Mouse (Mus musculus): ENCODE measurements around the gene Dgkz. TPM values are rescaled to one million over a fixed set of nuclear protein-coding genes. Genes with fewer than 3 reads are reported as not detected.
A peak's percentile ranks its signal among the peaks of the same experiment; 100 is the strongest.

Gene Dgkz
- polyA plus RNA-seq, 1 experiment from 2014 or later: 32.2 TPM

DNA sequence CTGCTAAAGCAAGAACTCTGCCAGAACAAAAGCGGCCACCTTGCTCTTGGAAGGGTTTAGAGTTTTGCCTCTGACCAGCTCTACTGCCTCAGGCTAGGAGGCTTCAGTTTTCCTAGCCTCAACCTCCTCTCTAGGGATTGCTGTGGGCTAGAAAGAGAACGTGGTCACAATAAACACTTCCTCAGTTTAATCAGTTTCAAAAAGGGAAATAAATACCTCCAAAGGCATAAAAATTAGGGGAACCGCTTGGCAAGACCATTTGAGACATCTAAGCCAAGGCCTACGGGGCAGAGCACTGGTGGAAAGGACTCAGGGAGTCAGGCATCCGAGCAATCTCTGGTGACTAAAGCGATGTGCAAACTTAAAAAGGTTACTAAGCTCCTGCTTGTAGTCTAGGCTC, 19.8 kb downstream of the Dgkz start:
- Histone ChIP-seq H3K27ac (no peak overlapping the region), H3K27me3 (replicated peaks) (no peaks in the 10 kb centered on the region), H3K36me3 (replicated peaks) (no peaks in the 10 kb centered on the region), H3K4me2 (no peak overlapping the region), H3K4me1 (peaks cover 12% of the 10 kb centered on the region), H3K9ac (no peak overlapping the region), H3K9me3 (no peaks in the 10 kb centered on the region), H3K4me3 (no peak overlapping the region)
- WGBS: 86% methylated on average over 6 of the region's 6 CpGs
- ATAC-seq (replicated peaks): no peak

DNA sequence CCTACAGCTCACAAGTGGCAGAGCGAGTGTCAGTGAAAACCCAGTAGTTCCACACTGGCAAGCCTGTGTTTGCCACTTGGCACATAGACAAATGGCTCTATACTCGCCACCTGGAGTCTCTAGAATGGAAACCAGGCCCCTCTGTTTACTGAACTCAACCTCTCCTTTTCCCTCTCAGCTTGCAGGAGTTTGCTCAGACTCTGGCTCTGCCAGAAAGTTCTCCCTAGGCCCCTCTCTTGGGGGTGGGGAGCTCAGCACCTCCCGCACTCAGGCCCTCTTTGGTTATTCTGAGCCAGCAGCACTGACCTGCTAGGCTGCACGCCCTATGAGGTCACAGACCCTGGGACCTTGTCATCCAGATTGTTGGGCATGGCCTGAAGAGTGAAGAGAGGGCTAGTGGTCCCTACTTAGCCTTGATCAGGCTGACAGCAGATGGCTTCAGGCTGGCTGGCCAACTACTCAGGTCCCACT, 20.5 kb downstream of the Dgkz start:
- no peaks in the 10 kb centered on the region for H3K27me3 ChIP-seq (replicated peaks)
- no peak overlapping the region for H3K27ac ChIP-seq
- no peak overlapping the region for H3K4me2 ChIP-seq
- H3K4me1 ChIP-seq: peaks cover 18% of the 10 kb centered on the region
- no peaks in the 10 kb centered on the region for H3K36me3 ChIP-seq (replicated peaks)
- no peak overlapping the region for H3K4me3 ChIP-seq
- no peak overlapping the region for H3K9ac ChIP-seq
- no peaks in the 10 kb centered on the region for H3K9me3 ChIP-seq
- WGBS: 85% methylated on average over 4 of the region's 4 CpGs
- ATAC-seq (replicated peaks): no peak

GRCm38 (mm10) chr2:91953825-91954224, 21.8 kb downstream of the Dgkz start:
- Histone ChIP-seq H3K4me2 (no peak overlapping the region), H3K27me3 (replicated peaks) (no peaks in the 10 kb centered on the region), H3K27ac (no peak overlapping the region), H3K9ac (no peak overlapping the region), H3K36me3 (replicated peaks) (no peaks in the 10 kb centered on the region), H3K4me1 (peaks cover 31% of the 10 kb centered on the region), H3K9me3 (no peaks in the 10 kb centered on the region), H3K4me3 (no peak overlapping the region)
- ATAC-seq (replicated peaks): no peak
- WGBS: 26% methylated on average over 5 of the region's 5 CpGs

DNA sequence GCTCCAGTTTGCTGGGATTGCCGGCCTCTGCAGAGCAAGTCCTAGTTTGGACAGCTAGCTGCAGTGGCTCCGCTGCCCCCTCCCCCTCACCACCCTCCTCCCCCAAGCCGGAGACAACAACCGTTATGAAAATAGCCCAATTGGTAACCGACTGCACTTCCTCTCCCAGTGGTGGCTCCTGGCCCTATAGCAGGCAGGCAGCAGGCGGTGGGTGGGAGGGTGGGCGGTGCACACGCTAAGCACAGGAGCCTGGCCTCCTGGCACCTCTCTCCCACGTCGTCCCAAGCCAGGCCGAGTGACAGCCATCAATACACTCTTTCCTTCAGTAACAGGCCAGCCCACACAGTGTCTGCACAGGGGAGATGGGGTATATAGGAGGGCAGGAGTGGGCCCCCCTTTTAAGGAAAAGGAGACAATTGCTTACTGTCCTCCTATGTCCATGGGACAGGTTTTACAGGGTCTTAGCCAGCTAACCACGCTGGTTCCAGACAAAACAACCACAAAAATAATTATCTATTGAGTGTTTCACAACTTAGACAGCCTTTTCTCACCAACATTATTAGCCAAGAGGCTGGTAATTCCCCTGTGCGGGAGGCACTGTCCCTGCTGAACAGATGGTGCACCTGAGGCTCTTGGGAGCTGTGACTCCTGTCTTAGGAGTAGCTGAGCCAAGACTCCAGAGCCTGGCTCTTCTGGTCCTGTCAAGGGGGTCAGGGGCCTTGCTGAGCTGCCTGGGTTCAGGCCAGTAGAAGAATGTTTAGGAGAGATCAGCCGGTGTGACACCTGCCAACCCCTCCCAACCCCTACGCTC, 25.2 kb downstream of the Dgkz start:
- WGBS: 20% methylated on average over 15 of the region's 15 CpGs
- no peaks in the 10 kb centered on the region for H3K36me3 ChIP-seq (replicated peaks)
- peaks cover 35% of the 10 kb centered on the region for H3K4me1 ChIP-seq
- H3K9me3 ChIP-seq: no peaks in the 10 kb centered on the region
- H3K4me3 ChIP-seq: no peak overlapping the region
- H3K27ac ChIP-seq: peak overlapping the region; percentile 62
- ATAC-seq (replicated peaks): peak; percentile 32; the same call in 1 of the 2 replicates
- no peaks in the 10 kb centered on the region for H3K27me3 ChIP-seq (replicated peaks)
- peak overlapping the region; percentile 21 for H3K4me2 ChIP-seq
- H3K9ac ChIP-seq: no peak overlapping the region

- peak overlapping the region; percentile 21 for H3K4me2 ChIP-seq
- WGBS: 67% methylated on average over 16 of the region's 17 CpGs
- no peak overlapping the region for H3K9ac ChIP-seq
- H3K4me1 ChIP-seq: peaks cover 36% of the 10 kb centered on the region
- H3K9me3 ChIP-seq: no peaks in the 10 kb centered on the region
- 0 out of 2 replicates have a peak, but pooled peaks cover 2% of the 10 kb centered on the region for H3K27me3 ChIP-seq (replicated peaks)
- H3K36me3 ChIP-seq (replicated peaks): no peaks in the 10 kb centered on the region
- H3K4me3 ChIP-seq: no peak overlapping the region
- peak; percentile 32 for ATAC-seq (replicated peaks)
- peak overlapping the region; percentile 62 for H3K27ac ChIP-seq
These were observed 26.0 kb downstream of the Dgkz start for GRCm38 (mm10) chr2:91949411-91950274.

- 0 out of 2 replicates have a peak, but pooled peaks cover 2% of the 10 kb centered on the region for H3K27me3 ChIP-seq (replicated peaks)
- H3K4me1 ChIP-seq: peaks cover 41% of the 10 kb centered on the region
- ATAC-seq (replicated peaks): no peak
- no peaks in the 10 kb centered on the region for H3K36me3 ChIP-seq (replicated peaks)
- H3K4me2 ChIP-seq: no peak overlapping the region
- no peak overlapping the region for H3K9ac ChIP-seq
- no peak overlapping the region for H3K27ac ChIP-seq
- 66% methylated on average over 3 of the region's 3 CpGs for WGBS
- H3K9me3 ChIP-seq: no peaks in the 10 kb centered on the region
- H3K4me3 ChIP-seq: no peak overlapping the region
These were observed 26.8 kb downstream of the Dgkz start for GRCm38 (mm10) chr2:91948792-91949241.

DNA sequence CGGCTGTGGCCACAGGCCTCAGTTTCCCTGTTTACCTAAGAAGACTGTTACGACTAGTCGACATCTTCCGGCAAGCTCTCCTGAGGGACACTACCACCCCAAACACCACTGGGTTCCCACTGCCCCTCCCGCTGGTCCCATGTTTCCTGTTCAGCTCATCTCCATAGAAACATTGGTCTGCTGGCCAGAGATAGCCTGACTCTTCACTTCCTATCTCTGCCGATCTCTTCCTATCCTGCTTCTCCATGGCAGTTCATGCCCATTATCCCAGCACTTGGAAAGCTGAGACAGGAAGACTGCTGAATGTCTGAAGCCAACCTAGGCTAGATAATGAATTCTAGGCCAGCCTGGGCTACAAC, 27.5 kb downstream of the Dgkz start:
- H3K27me3 ChIP-seq (replicated peaks): 0 out of 2 replicates have a peak, but pooled peaks cover 2% of the 10 kb centered on the region
- H3K9ac ChIP-seq: no peak overlapping the region
- no peak overlapping the region for H3K4me3 ChIP-seq
- H3K4me1 ChIP-seq: peaks cover 41% of the 10 kb centered on the region
- no peaks in the 10 kb centered on the region for H3K36me3 ChIP-seq (replicated peaks)
- H3K27ac ChIP-seq: no peak overlapping the region
- no peak for ATAC-seq (replicated peaks)
- H3K4me2 ChIP-seq: no peak overlapping the region
- H3K9me3 ChIP-seq: no peaks in the 10 kb centered on the region
- WGBS: 78% methylated on average over 6 of the region's 6 CpGs

DNA sequence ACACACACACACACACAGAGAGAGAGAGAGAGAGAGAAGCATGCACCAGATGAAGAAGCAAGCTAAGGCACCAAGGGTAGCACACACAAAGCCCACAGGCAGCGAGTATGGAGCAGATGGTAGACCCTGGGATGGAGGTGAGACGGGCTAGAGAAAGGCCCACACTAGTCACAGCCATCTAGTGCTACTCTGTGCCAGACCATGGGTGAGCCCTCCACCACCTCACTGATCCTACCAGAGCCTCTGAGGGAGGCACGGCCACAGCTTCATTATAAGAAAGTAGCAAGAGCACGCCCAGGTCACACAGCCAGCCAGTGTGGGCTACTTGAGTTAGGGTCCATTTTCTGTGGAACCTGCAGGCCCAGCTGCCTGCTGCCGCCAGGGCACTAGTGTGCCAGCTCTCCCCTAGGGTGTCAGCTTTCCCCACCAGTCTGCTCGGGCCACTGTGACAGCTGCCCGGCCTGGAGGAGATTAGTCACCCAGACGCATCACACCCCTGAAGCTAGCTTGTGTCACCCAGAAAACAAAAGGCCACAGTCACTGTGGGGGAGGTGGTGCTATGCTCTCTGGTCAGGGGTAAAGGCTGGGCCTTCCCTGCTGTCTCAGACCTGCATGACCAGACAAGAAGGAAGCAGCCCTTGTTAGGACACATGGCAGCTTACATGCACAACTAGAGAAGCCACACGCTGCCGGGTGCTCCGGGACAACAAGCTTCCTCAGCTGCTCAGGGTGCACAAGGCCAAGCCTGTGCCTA, 28.1 kb downstream of the Dgkz start:
- Histone ChIP-seq H3K9me3 (no peaks in the 10 kb centered on the region), H3K9ac (no peak overlapping the region), H3K4me2 (no peak overlapping the region), H3K27me3 (replicated peaks) (0 out of 2 replicates have a peak, but pooled peaks cover 2% of the 10 kb centered on the region), H3K36me3 (replicated peaks) (no peaks in the 10 kb centered on the region), H3K4me3 (no peak overlapping the region), H3K4me1 (peaks cover 41% of the 10 kb centered on the region), H3K27ac (no peak overlapping the region)
- no peak for ATAC-seq (replicated peaks)
- WGBS: 49% methylated on average over 11 of the region's 11 CpGs

- H3K9me3 ChIP-seq: no peaks in the 10 kb centered on the region
- no peak overlapping the region for H3K9ac ChIP-seq
- ATAC-seq (replicated peaks): no peak
- WGBS: 64% methylated on average over 6 of the region's 6 CpGs
- H3K4me1 ChIP-seq: peaks cover 41% of the 10 kb centered on the region
- H3K4me3 ChIP-seq: no peak overlapping the region
- no peaks in the 10 kb centered on the region for H3K36me3 ChIP-seq (replicated peaks)
- no peak overlapping the region for H3K27ac ChIP-seq
- 0 out of 2 replicates have a peak, but pooled peaks cover 2% of the 10 kb centered on the region for H3K27me3 ChIP-seq (replicated peaks)
- no peak overlapping the region for H3K4me2 ChIP-seq
These were observed 28.8 kb downstream of the Dgkz start for GRCm38 (mm10) chr2:91946836-91947235.

- Histone ChIP-seq H3K4me1 (peaks cover 37% of the 10 kb centered on the region), H3K4me3 (no peak within 1 kb of the TSS), H3K36me3 (replicated peaks) (no peaks in the 10 kb centered on the region), H3K9me3 (no peaks in the 10 kb centered on the region), H3K4me2 (no peak within 1 kb of the TSS), H3K27ac (no peak within 1 kb of the TSS), H3K27me3 (replicated peaks) (0 out of 2 replicates have a peak, but pooled peaks cover 2% of the 10 kb centered on the region), H3K9ac (no peak within 1 kb of the TSS)
- WGBS: 80% methylated on average over 18 of the region's 18 CpGs
- ATAC-seq (replicated peaks): no peak
These were observed 30.2 kb downstream of the Dgkz start, which contains the start of gene Gm9821 for GRCm38 (mm10) chr2:91945483-91945882. Gene Gm9821 (plus strand): TSS chr2:91945703.

- peaks cover 26% of the 10 kb centered on the region for H3K4me1 ChIP-seq
- H3K9ac ChIP-seq: no peak overlapping the region
- no peak overlapping the region for H3K27ac ChIP-seq
- no peak overlapping the region for H3K4me3 ChIP-seq
- no peaks in the 10 kb centered on the region for H3K9me3 ChIP-seq
- H3K36me3 ChIP-seq (replicated peaks): no peaks in the 10 kb centered on the region; the same call in 1 of the 2 replicates
- peak; percentile 68 for ATAC-seq (replicated peaks)
- 0 out of 2 replicates have a peak, but pooled peaks cover 2% of the 10 kb centered on the region for H3K27me3 ChIP-seq (replicated peaks)
- H3K4me2 ChIP-seq: no peak overlapping the region
- 46% methylated on average over 13 of the region's 13 CpGs for WGBS
These were observed 31.3 kb downstream of the Dgkz start for GRCm38 (mm10) chr2:91944170-91944950.
